Mouse (Mus musculus): ENCODE measurements around the gene Knstrn. TPM values are rescaled to one million over a fixed set of nuclear protein-coding genes. Genes with fewer than 3 reads are reported as not detected.
A peak's percentile ranks its signal among the peaks of the same experiment; 100 is the strongest.

The Knstrn gene
- total and polyA plus RNA-seq, 3 experiments, result 65.7 to 98.1 (median 86.4) TPM

DNA sequence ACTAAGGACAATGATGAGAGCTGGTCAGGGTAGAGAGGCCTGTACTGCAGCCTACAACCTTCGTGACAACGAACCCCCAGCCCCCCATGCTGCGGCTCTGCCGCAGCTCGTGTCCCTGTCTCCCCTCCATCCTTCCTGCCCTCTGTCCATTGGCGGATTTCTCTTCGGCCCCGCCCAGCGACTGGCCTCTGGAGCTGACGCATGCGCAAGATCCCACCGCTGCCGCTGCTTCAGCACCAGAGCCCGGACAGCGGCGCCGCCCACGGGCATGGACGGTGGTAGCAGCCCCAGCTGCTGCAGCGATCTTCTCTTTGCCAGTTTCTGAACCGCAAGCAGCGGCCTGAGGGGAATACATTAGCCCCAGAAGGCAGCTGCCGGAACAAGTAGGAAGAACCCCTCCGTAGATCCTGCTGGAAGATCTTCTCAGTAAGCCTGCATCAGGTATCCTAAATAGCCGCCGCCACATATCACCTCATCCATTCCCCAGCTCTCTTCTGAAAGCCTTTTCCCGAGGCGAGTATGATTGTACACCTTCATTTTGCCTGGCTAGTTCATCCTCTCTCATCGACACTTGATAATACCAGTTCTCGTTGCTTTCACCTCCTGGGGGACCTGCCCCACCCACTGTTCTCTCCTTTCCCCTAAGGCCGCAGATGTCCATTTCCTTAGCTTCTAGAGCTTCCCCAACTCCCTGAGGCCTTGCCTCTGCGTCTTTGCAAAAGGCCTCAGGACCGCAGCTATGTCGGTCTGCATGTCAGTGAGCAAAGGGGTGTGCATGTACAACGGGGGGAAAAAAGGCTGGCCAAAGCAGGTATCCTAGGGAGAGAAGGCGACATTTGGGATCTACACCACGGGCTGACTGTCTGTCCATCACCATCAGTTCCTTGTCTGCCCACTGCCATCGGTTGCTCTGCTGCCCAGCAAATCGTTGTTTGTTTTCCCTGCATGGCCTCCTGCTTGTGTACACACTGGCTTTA is 34.0 kb upstream of the Knstrn start, which contains the start of gene Disp2:
Disp2 (plus strand) TSS at position 216 of the 977 bp plus-strand sequence.
- Histone ChIP-seq H3K9me3 (replicated peaks) (no peaks in the 10 kb centered on the region), H3K4me3 (ENCODE audit: low read depth, low read length) (no peak within 1 kb of the TSS), H3K27me3 (ENCODE audit: insufficient read depth, low read length) (peaks cover 37% of the 10 kb centered on the region), H3K36me3 (replicated peaks) (no peaks in the 10 kb centered on the region), H3K4me1 (ENCODE audit: insufficient read depth, low read depth, low read length) (peaks cover 15% of the 10 kb centered on the region)
- peak; percentile 65 for DNase-seq (ENCODE audit: low spot score)
- ATAC-seq (ENCODE audit: extremely low read depth, insufficient number of reproducible peaks, low FRiP score, poor library complexity, severe bottlenecking), result peak; percentile 40; the same call in 1 of the 2 replicates
- no peak for TF ChIP-seq CTCF (IDR thresholded peaks at IDR 0.05; ENCODE audit: low read depth, low read length)
- no peak for TF ChIP-seq GATA2 (IDR thresholded peaks at IDR 0.05; ENCODE audit: borderline replicate concordance, low read depth, low read length)
- TF ChIP-seq GATA1 (IDR thresholded peaks at IDR 0.05; ENCODE audit: borderline replicate concordance, low read length), result no peak
- TF ChIP-seq TAL1 (conservative IDR thresholded peaks at IDR 0.05; ENCODE audit: low read depth, low read length), result no peak
- no peak for TF ChIP-seq POLR2AphosphoS5 (IDR thresholded peaks at IDR 0.05; ENCODE audit: insufficient replicate concordance, low read depth, low read length)

DNA sequence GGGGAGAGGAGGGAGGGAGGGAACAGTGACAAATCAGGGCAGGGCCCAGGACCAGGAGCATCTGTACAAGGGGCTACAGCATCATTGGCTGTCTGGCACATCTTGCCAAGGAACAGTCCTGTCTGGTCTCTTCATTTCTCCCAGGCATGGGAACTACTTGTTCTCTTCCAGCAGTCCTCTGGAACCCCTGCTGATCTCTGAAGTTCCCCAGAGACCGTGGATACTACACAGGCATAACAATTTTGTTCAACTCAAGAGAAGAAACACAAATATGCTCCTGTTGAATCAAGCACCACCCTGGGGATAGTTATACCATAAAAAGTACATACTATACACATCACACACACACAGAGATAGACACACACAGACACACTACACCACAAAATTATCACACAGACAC is 32.7 kb upstream of the Knstrn start:
- DNase-seq (ENCODE audit: low spot score), result no peak
- no peaks in the 10 kb centered on the region for H3K36me3 ChIP-seq (replicated peaks)
- ATAC-seq (ENCODE audit: extremely low read depth, insufficient number of reproducible peaks, low FRiP score, poor library complexity, severe bottlenecking), result no peak
- H3K4me1 ChIP-seq (ENCODE audit: insufficient read depth, low read depth, low read length), result peaks cover 17% of the 10 kb centered on the region
- no peaks in the 10 kb centered on the region for H3K9me3 ChIP-seq (replicated peaks)
- no peak overlapping the region for H3K4me3 ChIP-seq (ENCODE audit: low read depth, low read length)
- H3K27me3 ChIP-seq (ENCODE audit: insufficient read depth, low read length), result peaks cover 28% of the 10 kb centered on the region
- TF ChIP-seq GATA2 (IDR thresholded peaks at IDR 0.05; ENCODE audit: borderline replicate concordance, low read depth, low read length) (no peak), CTCF (IDR thresholded peaks at IDR 0.05; ENCODE audit: low read depth, low read length) (no peak), POLR2AphosphoS5 (IDR thresholded peaks at IDR 0.05; ENCODE audit: insufficient replicate concordance, low read depth, low read length) (no peak), GATA1 (IDR thresholded peaks at IDR 0.05; ENCODE audit: borderline replicate concordance, low read length) (no peak), TAL1 (conservative IDR thresholded peaks at IDR 0.05; ENCODE audit: low read depth, low read length) (no peak)

DNA sequence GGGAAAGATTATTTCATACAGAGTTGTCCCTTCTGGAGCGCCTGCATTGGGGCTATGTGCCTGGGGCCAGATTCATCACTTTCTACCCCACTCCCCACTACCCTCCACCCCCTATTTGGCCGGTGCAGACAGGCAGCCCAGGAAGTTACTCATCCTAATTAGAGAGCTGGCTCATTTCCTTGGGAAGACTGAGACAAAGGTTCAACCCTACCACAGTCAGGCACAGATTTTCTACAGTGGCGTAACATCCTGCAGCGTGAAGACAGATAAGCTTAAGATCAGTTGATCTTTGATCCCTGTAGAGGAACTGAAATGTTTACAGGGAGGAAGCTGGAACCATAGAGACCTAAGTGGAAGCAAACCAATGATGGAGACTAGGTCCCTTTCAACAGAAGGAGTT is 31.5 kb upstream of the Knstrn start:
- no peaks in the 10 kb centered on the region for H3K36me3 ChIP-seq (replicated peaks)
- ATAC-seq (ENCODE audit: extremely low read depth, insufficient number of reproducible peaks, low FRiP score, poor library complexity, severe bottlenecking) (no peak), DNase-seq (ENCODE audit: low spot score) (no peak)
- H3K4me1 ChIP-seq (ENCODE audit: insufficient read depth, low read depth, low read length), result peaks cover 19% of the 10 kb centered on the region
- H3K27me3 ChIP-seq (ENCODE audit: insufficient read depth, low read length), result peaks cover 27% of the 10 kb centered on the region; the same call in 1 of the 2 replicates
- no peak overlapping the region for H3K4me3 ChIP-seq (ENCODE audit: low read depth, low read length)
- no peaks in the 10 kb centered on the region for H3K9me3 ChIP-seq (replicated peaks)
- TF ChIP-seq TAL1 (conservative IDR thresholded peaks at IDR 0.05; ENCODE audit: low read depth, low read length) (no peak), CTCF (IDR thresholded peaks at IDR 0.05; ENCODE audit: low read depth, low read length) (no peak), GATA2 (IDR thresholded peaks at IDR 0.05; ENCODE audit: borderline replicate concordance, low read depth, low read length) (no peak)

DNA sequence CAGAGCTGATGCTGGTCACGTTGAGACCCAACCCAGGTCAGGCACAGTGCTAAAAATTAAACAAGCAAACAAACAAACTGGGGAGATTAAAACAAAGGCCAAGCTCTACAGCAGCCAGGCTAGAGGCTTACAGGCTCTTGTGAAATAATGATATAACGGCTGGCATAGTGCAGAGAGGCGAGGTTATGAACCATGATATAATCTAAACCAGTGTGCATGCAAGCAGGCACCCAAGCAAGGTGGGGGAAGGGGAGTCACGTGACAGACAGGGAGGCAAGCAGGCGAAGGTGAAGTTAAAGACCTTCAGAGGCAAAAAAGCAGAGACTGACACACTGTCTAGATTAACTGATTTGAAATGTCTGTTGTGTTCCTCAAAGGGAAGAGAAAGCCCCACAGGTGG is 30.7 kb upstream of the Knstrn start:
- DNase-seq (ENCODE audit: low spot score) (no peak), ATAC-seq (ENCODE audit: extremely low read depth, insufficient number of reproducible peaks, low FRiP score, poor library complexity, severe bottlenecking) (no peak)
- Histone ChIP-seq H3K36me3 (replicated peaks) (no peaks in the 10 kb centered on the region), H3K9me3 (replicated peaks) (no peaks in the 10 kb centered on the region), H3K4me1 (ENCODE audit: insufficient read depth, low read depth, low read length) (peaks cover 19% of the 10 kb centered on the region), H3K27me3 (ENCODE audit: insufficient read depth, low read length) (peaks cover 24% of the 10 kb centered on the region), H3K4me3 (ENCODE audit: low read depth, low read length) (no peak overlapping the region)
- TF ChIP-seq POLR2AphosphoS5 (IDR thresholded peaks at IDR 0.05; ENCODE audit: insufficient replicate concordance, low read depth, low read length) (no peak), CTCF (IDR thresholded peaks at IDR 0.05; ENCODE audit: low read depth, low read length) (no peak), GATA2 (IDR thresholded peaks at IDR 0.05; ENCODE audit: borderline replicate concordance, low read depth, low read length) (no peak), TAL1 (conservative IDR thresholded peaks at IDR 0.05; ENCODE audit: low read depth, low read length) (no peak), GATA1 (IDR thresholded peaks at IDR 0.05; ENCODE audit: borderline replicate concordance, low read length) (no peak)

DNA sequence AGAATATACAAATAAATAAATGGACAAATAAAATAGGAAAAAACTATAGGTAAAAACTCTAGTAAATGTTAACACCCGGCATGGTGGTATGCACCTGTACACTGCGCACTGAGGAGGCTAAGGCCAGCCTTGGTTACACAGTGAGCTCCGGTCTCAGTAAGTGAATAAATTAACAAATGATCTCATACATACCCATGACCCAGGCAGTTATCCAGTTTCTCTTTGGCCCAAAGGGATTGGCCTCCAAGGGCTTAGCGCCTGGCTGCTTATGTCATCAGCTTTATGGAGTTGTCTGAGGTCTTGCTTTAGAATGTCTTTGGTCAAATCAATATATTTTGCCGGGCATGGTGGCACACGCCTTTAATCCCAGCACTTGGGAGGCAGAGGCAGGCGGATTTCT is 30.1 kb upstream of the Knstrn start:
- TF ChIP-seq POLR2AphosphoS5 (IDR thresholded peaks at IDR 0.05; ENCODE audit: insufficient replicate concordance, low read depth, low read length) (no peak), GATA1 (IDR thresholded peaks at IDR 0.05; ENCODE audit: borderline replicate concordance, low read length) (no peak), CTCF (IDR thresholded peaks at IDR 0.05; ENCODE audit: low read depth, low read length) (no peak), GATA2 (IDR thresholded peaks at IDR 0.05; ENCODE audit: borderline replicate concordance, low read depth, low read length) (no peak)
- no peak for ATAC-seq (ENCODE audit: extremely low read depth, insufficient number of reproducible peaks, low FRiP score, poor library complexity, severe bottlenecking)
- no peak for DNase-seq (ENCODE audit: low spot score)
- Histone ChIP-seq H3K36me3 (replicated peaks) (no peaks in the 10 kb centered on the region), H3K9me3 (replicated peaks) (no peaks in the 10 kb centered on the region), H3K4me1 (ENCODE audit: insufficient read depth, low read depth, low read length) (peaks cover 19% of the 10 kb centered on the region), H3K27me3 (ENCODE audit: insufficient read depth, low read length) (peaks cover 24% of the 10 kb centered on the region), H3K4me3 (ENCODE audit: low read depth, low read length) (no peak overlapping the region)

DNA sequence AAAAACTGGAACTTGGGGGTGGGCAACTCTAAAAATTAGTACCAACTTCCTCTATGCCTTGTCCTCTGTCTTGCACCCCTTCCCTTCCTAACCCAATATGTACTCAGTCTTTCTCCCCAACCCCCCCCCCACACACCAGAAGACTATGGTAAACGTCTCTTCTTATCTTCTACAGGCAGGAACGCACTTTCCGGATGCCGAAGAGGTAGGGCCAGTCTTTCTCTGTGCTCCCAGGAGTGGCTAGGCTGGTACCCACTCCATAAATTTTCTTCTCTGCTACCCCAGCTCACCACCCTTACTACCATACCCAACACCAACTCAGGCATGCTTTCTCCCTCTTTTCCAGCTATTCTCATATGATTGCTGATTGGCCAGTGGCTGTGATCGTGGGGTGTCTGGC is 27.3 kb upstream of the Knstrn start:
- H3K9me3 ChIP-seq (replicated peaks), result no peaks in the 10 kb centered on the region
- H3K36me3 ChIP-seq (replicated peaks), result no peaks in the 10 kb centered on the region
- no peak overlapping the region for H3K4me3 ChIP-seq (ENCODE audit: low read depth, low read length)
- DNase-seq (ENCODE audit: low spot score) (no peak), ATAC-seq (ENCODE audit: extremely low read depth, insufficient number of reproducible peaks, low FRiP score, poor library complexity, severe bottlenecking) (no peak)
- H3K27me3 ChIP-seq (ENCODE audit: insufficient read depth, low read length), result peaks cover 38% of the 10 kb centered on the region
- peaks cover 11% of the 10 kb centered on the region for H3K4me1 ChIP-seq (ENCODE audit: insufficient read depth, low read depth, low read length)
- TF ChIP-seq TAL1 (conservative IDR thresholded peaks at IDR 0.05; ENCODE audit: low read depth, low read length), result no peak
- TF ChIP-seq GATA2 (IDR thresholded peaks at IDR 0.05; ENCODE audit: borderline replicate concordance, low read depth, low read length), result no peak
- TF ChIP-seq GATA1 (IDR thresholded peaks at IDR 0.05; ENCODE audit: borderline replicate concordance, low read length), result no peak
- no peak for TF ChIP-seq CTCF (IDR thresholded peaks at IDR 0.05; ENCODE audit: low read depth, low read length)
- TF ChIP-seq POLR2AphosphoS5 (IDR thresholded peaks at IDR 0.05; ENCODE audit: insufficient replicate concordance, low read depth, low read length), result no peak

Data from G1E (cell line).